ENCODE assay signal across 9 mouse cellular contexts in the genomic region with DNA sequence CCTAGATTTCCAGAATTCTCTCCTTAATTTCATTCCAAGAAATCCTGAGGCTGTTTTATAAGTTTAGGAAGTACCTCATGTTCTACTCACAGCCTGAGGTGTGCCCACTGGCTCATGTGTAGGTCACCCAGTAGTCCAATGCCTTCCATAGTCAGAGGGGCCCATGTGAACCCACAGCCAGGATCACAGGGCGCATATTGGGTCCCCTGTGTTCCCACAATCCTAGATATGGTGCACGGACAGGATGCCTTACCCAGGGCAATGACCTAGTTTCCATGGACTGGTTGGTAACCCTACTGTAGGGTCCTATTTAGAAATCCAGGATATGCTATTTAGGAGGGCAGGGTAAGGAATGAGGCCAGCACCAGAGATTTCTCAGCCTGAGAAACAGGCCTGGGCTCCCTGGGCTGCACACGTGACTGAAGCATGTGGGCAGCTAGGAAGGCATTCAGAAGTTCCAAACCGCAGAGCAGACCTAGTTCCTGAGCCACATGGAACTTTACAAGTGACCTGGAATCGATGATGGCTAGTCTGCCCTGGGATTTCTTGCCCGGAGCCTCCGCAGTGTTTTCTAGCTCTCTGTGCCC.
"Had no signal": no experiment of that assay in that cellular context is flagged by ENCODE, and none has a peak within 500 bp of the region (broad histone marks: within the 10 kb centered on the region; RNA-seq: fewer than 3 reads in every experiment).

No protein-coding gene starts in this region.

- H3K4me3 ChIP-seq: liver, embryonic 12.5 days; midbrain, embryonic 12.5 days; neural tube, embryonic 15.5 days had no signal

- H3K4me2 ChIP-seq: liver, embryonic 12.5 days; lung, embryonic 14.5 days; midbrain, embryonic 12.5 days; neural tube, embryonic 15.5 days had no signal

- H3K36me3 ChIP-seq: liver, embryonic 12.5 days; midbrain, embryonic 12.5 days; neural tube, embryonic 15.5 days had no signal

- DNase-seq: kidney, postnatal 10 days; kidney, postnatal 4 days; lung, embryonic 14.5 days; lung, postnatal 10 days; thymus, postnatal 4 days had no signal

- H3K27ac ChIP-seq: liver, embryonic 12.5 days; midbrain, embryonic 12.5 days; neural tube, embryonic 15.5 days; stomach, postnatal 0 days had no signal

- H3K4me1 ChIP-seq: liver, embryonic 12.5 days had no signal

- H3K27me3 ChIP-seq: liver, embryonic 12.5 days; midbrain, embryonic 12.5 days; neural tube, embryonic 15.5 days had no signal
